Mouse (Mus musculus) embryonic fibroblast, embryonic 13.5 days (primary cell): ENCODE measurements around the gene Mmrn1.

Experiments
- CTCF ChIP-seq: IDR thresholded peaks from 2 replicates; pipeline ENCODE4 v1.5.1; 2011; ENCODE audit warnings: mild to moderate bottlenecking, control low read depth, low read length, moderate library complexity, borderline replicate concordance; ENCODE audit not compliant: insufficient read depth
- POLR2A ChIP-seq: IDR thresholded peaks from 2 replicates; pipeline ENCODE4 v1.6.1; 2011; ENCODE audit warnings: low read depth, mild to moderate bottlenecking, control low read depth, low read length, moderate library complexity

GRCm38 (mm10) chr6:60985919-60986318 lies 61.1 kb downstream of the Mmrn1 start:
- TF ChIP-seq POLR2A, result no peak
- no peak for TF ChIP-seq CTCF
